Mouse (Mus musculus) ES-E14 (cell line): ENCODE data around the gene Ivd.

ENCODE experiments used
- HCFC1 ChIP-seq: IDR thresholded peaks from 2 replicates; pipeline ENCODE4 v1.6.1; 2012; ENCODE audit warnings: low read length, inconsistent platforms, borderline replicate concordance; ENCODE audit not compliant: insufficient read depth
- MAFK ChIP-seq: IDR thresholded peaks from 2 replicates; pipeline ENCODE4 v1.6.1; 2014; ENCODE audit warnings: mild to moderate bottlenecking, low read depth, low read length, inconsistent platforms; ENCODE audit not compliant: insufficient read depth
- ZC3H11A ChIP-seq: IDR thresholded peaks from 2 replicates; pipeline ENCODE4 v1.6.1; 2012; ENCODE audit warnings: low read depth, mild to moderate bottlenecking, inconsistent platforms, low read length, borderline replicate concordance
- ZNF384 ChIP-seq: IDR thresholded peaks from 2 replicates; pipeline ENCODE4 v1.6.1; 2012; ENCODE audit warnings: low read depth, low read length, inconsistent platforms

GRCm38 (mm10) chr2:118873018-118873417, 11.3 kb downstream of the Ivd start:
- no peak for TF ChIP-seq MAFK
- TF ChIP-seq ZC3H11A, result no peak
- TF ChIP-seq ZNF384, result no peak
- TF ChIP-seq HCFC1, result no peak
